Mouse (Mus musculus): ENCODE measurements around the gene Wdr91. TPM values are rescaled to one million over a fixed set of nuclear protein-coding genes. Genes with fewer than 3 reads are reported as not detected.

Gene Wdr91
- polyA plus RNA-seq, 1 experiment from 2014 or later = 14.8 TPM

- H3K27me3 ChIP-seq (ENCODE audit: control insufficient read depth, insufficient read depth, low read length) = no peaks in the 10 kb centered on the region
- H3K4me3 ChIP-seq (replicated peaks; ENCODE audit: low read depth, low read length) = no peak overlapping the region
- 77% methylated on average over 5 of the region's 5 CpGs for WGBS
- no peak overlapping the region for H3K4me2 ChIP-seq (ENCODE audit: low read length)
- H3K27ac ChIP-seq (replicated peaks; ENCODE audit: low read depth, low read length) = no peak overlapping the region
- DNase-seq = no peak
- no peaks in the 10 kb centered on the region for H3K4me1 ChIP-seq (ENCODE audit: control insufficient read depth, insufficient read depth, low read length)
- H3K9me3 ChIP-seq (ENCODE audit: control insufficient read depth, low read length) = no peaks in the 10 kb centered on the region
- H3K9ac ChIP-seq (replicated peaks; ENCODE audit: low read length) = no peak overlapping the region
- H3K36me3 ChIP-seq (ENCODE audit: control insufficient read depth, insufficient read depth, low read length) = no peaks in the 10 kb centered on the region
- ATAC-seq (ENCODE audit: low FRiP score, low TSS enrichment) = no peak
Observed at GRCm38 (mm10) chr6:34865213-34865612, 45.5 kb downstream of the Wdr91 start.

GRCm38 (mm10) chr6:34863786-34864514 lies 46.7 kb downstream of the Wdr91 start:
- H3K27ac ChIP-seq (replicated peaks; ENCODE audit: low read depth, low read length) = no peak overlapping the region
- DNase-seq (no peak), ATAC-seq (ENCODE audit: low FRiP score, low TSS enrichment) (no peak)
- H3K4me1 ChIP-seq (ENCODE audit: control insufficient read depth, insufficient read depth, low read length) = no peaks in the 10 kb centered on the region
- H3K36me3 ChIP-seq (ENCODE audit: control insufficient read depth, insufficient read depth, low read length) = no peaks in the 10 kb centered on the region
- 76% methylated on average over 9 of the region's 9 CpGs for WGBS
- no peak overlapping the region for H3K4me2 ChIP-seq (ENCODE audit: low read length)
- H3K27me3 ChIP-seq (ENCODE audit: control insufficient read depth, insufficient read depth, low read length) = no peaks in the 10 kb centered on the region
- no peaks in the 10 kb centered on the region for H3K9me3 ChIP-seq (ENCODE audit: control insufficient read depth, low read length)
- no peak overlapping the region for H3K9ac ChIP-seq (replicated peaks; ENCODE audit: low read length)
- no peak overlapping the region for H3K4me3 ChIP-seq (replicated peaks; ENCODE audit: low read depth, low read length)

GRCm38 (mm10) chr6:34862791-34863403 lies 47.8 kb downstream of the Wdr91 start, which contains the start of gene Tmem140:
Tmem140 (plus strand) TSS chr6:34863146.
- Histone ChIP-seq H3K4me2 (ENCODE audit: low read length) (no peak within 1 kb of the TSS), H3K9ac (replicated peaks; ENCODE audit: low read length) (no peak within 1 kb of the TSS), H3K27ac (replicated peaks; ENCODE audit: low read depth, low read length) (no peak within 1 kb of the TSS), H3K27me3 (ENCODE audit: control insufficient read depth, insufficient read depth, low read length) (no peaks in the 10 kb centered on the region), H3K4me3 (replicated peaks; ENCODE audit: low read depth, low read length) (no peak within 1 kb of the TSS), H3K9me3 (ENCODE audit: control insufficient read depth, low read length) (no peaks in the 10 kb centered on the region), H3K36me3 (ENCODE audit: control insufficient read depth, insufficient read depth, low read length) (no peaks in the 10 kb centered on the region), H3K4me1 (ENCODE audit: control insufficient read depth, insufficient read depth, low read length) (no peaks in the 10 kb centered on the region)
- 71% methylated on average over 11 of the region's 11 CpGs for WGBS
- no peak for ATAC-seq (ENCODE audit: low FRiP score, low TSS enrichment)
- DNase-seq = no peak

GRCm38 (mm10) chr6:34862381-34862780 lies 48.3 kb downstream of the Wdr91 start:
- Histone ChIP-seq H3K36me3 (ENCODE audit: control insufficient read depth, insufficient read depth, low read length) (no peaks in the 10 kb centered on the region), H3K4me1 (ENCODE audit: control insufficient read depth, insufficient read depth, low read length) (no peaks in the 10 kb centered on the region), H3K9ac (replicated peaks; ENCODE audit: low read length) (no peak overlapping the region), H3K4me3 (replicated peaks; ENCODE audit: low read depth, low read length) (no peak overlapping the region), H3K9me3 (ENCODE audit: control insufficient read depth, low read length) (no peaks in the 10 kb centered on the region), H3K27me3 (ENCODE audit: control insufficient read depth, insufficient read depth, low read length) (no peaks in the 10 kb centered on the region), H3K27ac (replicated peaks; ENCODE audit: low read depth, low read length) (no peak overlapping the region), H3K4me2 (ENCODE audit: low read length) (no peak overlapping the region)
- DNase-seq (no peak), ATAC-seq (ENCODE audit: low FRiP score, low TSS enrichment) (no peak)
- 95% methylated on average over 6 of the region's 6 CpGs for WGBS

GRCm38 (mm10) chr6:34861546-34862053 lies 49.1 kb downstream of the Wdr91 start:
- Histone ChIP-seq H3K4me1 (ENCODE audit: control insufficient read depth, insufficient read depth, low read length) (no peaks in the 10 kb centered on the region), H3K9me3 (ENCODE audit: control insufficient read depth, low read length) (no peaks in the 10 kb centered on the region), H3K27ac (replicated peaks; ENCODE audit: low read depth, low read length) (no peak overlapping the region), H3K36me3 (ENCODE audit: control insufficient read depth, insufficient read depth, low read length) (no peaks in the 10 kb centered on the region), H3K4me2 (ENCODE audit: low read length) (no peak overlapping the region), H3K27me3 (ENCODE audit: control insufficient read depth, insufficient read depth, low read length) (no peaks in the 10 kb centered on the region), H3K9ac (replicated peaks; ENCODE audit: low read length) (no peak overlapping the region), H3K4me3 (replicated peaks; ENCODE audit: low read depth, low read length) (no peak overlapping the region)
- DNase-seq = no peak
- 93% methylated on average over 11 of the region's 11 CpGs for WGBS
- ATAC-seq (ENCODE audit: low FRiP score, low TSS enrichment) = no peak

- WGBS = 96% methylated on average over 5 of the region's 5 CpGs
- no peak overlapping the region for H3K4me3 ChIP-seq (replicated peaks; ENCODE audit: low read depth, low read length)
- ATAC-seq (ENCODE audit: low FRiP score, low TSS enrichment) (no peak), DNase-seq (no peak)
- H3K27ac ChIP-seq (replicated peaks; ENCODE audit: low read depth, low read length) = no peak overlapping the region
- no peaks in the 10 kb centered on the region for H3K36me3 ChIP-seq (ENCODE audit: control insufficient read depth, insufficient read depth, low read length)
- no peaks in the 10 kb centered on the region for H3K27me3 ChIP-seq (ENCODE audit: control insufficient read depth, insufficient read depth, low read length)
- no peaks in the 10 kb centered on the region for H3K4me1 ChIP-seq (ENCODE audit: control insufficient read depth, insufficient read depth, low read length)
- no peaks in the 10 kb centered on the region for H3K9me3 ChIP-seq (ENCODE audit: control insufficient read depth, low read length)
- no peak overlapping the region for H3K9ac ChIP-seq (replicated peaks; ENCODE audit: low read length)
- H3K4me2 ChIP-seq (ENCODE audit: low read length) = no peak overlapping the region
Observed at GRCm38 (mm10) chr6:34832352-34832751, 78.3 kb downstream of the Wdr91 start.

Other genes with a start within 250 kb of the Wdr91 start
- 14.7 and 16.0 TPM in 2 replicates for gene Agbl3, start 130.4 kb downstream of the Wdr91 start, polyA plus RNA-seq (2014; fragmentation: Nextera tagmentation; extraction: Ambion mirVana)
- gene Tmem140, start 47.7 kb downstream of the Wdr91 start, polyA plus RNA-seq (2014; fragmentation: Nextera tagmentation; extraction: Ambion mirVana) = 0.70 and 1.1 TPM in 2 replicates
- gene Cyren, start 32.8 kb downstream of the Wdr91 start, polyA plus RNA-seq (2014; fragmentation: Nextera tagmentation; extraction: Ambion mirVana) = 6.1 and 8.7 TPM in 2 replicates
- gene Stra8, start 9.3 kb upstream of the Wdr91 start, polyA plus RNA-seq (2014; fragmentation: Nextera tagmentation; extraction: Ambion mirVana) = not detected in 2 replicates
- 0.75 and 0.80 TPM in 2 replicates for gene Slc23a4, start 77.5 kb upstream of the Wdr91 start, polyA plus RNA-seq (2014; fragmentation: Nextera tagmentation; extraction: Ambion mirVana)
- gene Cnot4, start 222.8 kb upstream of the Wdr91 start, polyA plus RNA-seq (2014; fragmentation: Nextera tagmentation; extraction: Ambion mirVana) = 35.2 and 39.0 TPM in 2 replicates